Mouse (Mus musculus) ES-E14 (cell line): ENCODE data around the gene Vmn1r183. TPM values are rescaled to one million over a fixed set of nuclear protein-coding genes. Genes with fewer than 3 reads are reported as not detected.

Experiments used
- DNase-seq: peaks from one replicate; pipeline ENCODE4 v3.0.0-alpha.2; 2013; ENCODE audit warnings: low read depth, low spot score
- H3K27ac ChIP-seq: 2 replicates; pipeline ENCODE4 v1.5.1; 2012; ENCODE audit warnings: low read depth, mild to moderate bottlenecking, low read length, moderate library complexity, mixed read lengths; ENCODE audit not compliant: poor library complexity, insufficient read depth, severe bottlenecking
- H3K36me3 ChIP-seq: 2 replicates; pipeline ENCODE4 v1.6.1; 2012; ENCODE audit warnings: mild to moderate bottlenecking, low read length, moderate library complexity, mixed read lengths; ENCODE audit not compliant: control insufficient read depth, poor library complexity, insufficient read depth, severe bottlenecking
- H3K4me1 ChIP-seq, 2 experiments: fragments of 150-350 bp in 1 of 2; sonication (generic) in 1 of 2; 2 replicates each; pipeline ENCODE4 v1.6.1; 2012; ENCODE audit warnings: low read length in 2 of 2, mild to moderate bottlenecking in 1 of 2, mixed read lengths in 1 of 2; ENCODE audit not compliant: control insufficient read depth in 2 of 2, insufficient read depth in 2 of 2, poor library complexity in 1 of 2
- H3K4me3 ChIP-seq, 2 experiments: fragments of 150-350 bp in 1 of 2; sonication (generic) in 1 of 2; 2 replicates each; pipeline ENCODE4 v1.5.1; 2012; ENCODE audit warnings: low read length in 2 of 2, low read depth in 1 of 2, mild to moderate bottlenecking in 1 of 2, mixed read lengths in 1 of 2; ENCODE audit not compliant: insufficient read depth in 1 of 2, poor library complexity in 1 of 2, severe bottlenecking in 1 of 2
- H3K9ac ChIP-seq: 2 replicates; pipeline ENCODE4 v1.6.1; 2012; ENCODE audit warnings: low read depth, mild to moderate bottlenecking, low read length, mixed read lengths; ENCODE audit not compliant: poor library complexity, insufficient read depth, severe bottlenecking
- H3K9me3 ChIP-seq: fragments of 150-350 bp; sonication (generic); 2 replicates; pipeline ENCODE4 v1.6.1; 2012; ENCODE audit warnings: low read depth, mild to moderate bottlenecking, low read length; ENCODE audit not compliant: control insufficient read depth, insufficient read depth
- CHD2 ChIP-seq: IDR thresholded peaks from 2 replicates; pipeline ENCODE4 v1.6.1; 2014; ENCODE audit warnings: mild to moderate bottlenecking, low read depth, low read length, inconsistent platforms
- HCFC1 ChIP-seq: IDR thresholded peaks from 2 replicates; pipeline ENCODE4 v1.6.1; 2012; ENCODE audit warnings: low read length, inconsistent platforms, borderline replicate concordance; ENCODE audit not compliant: insufficient read depth
- MAFK ChIP-seq: IDR thresholded peaks from 2 replicates; pipeline ENCODE4 v1.6.1; 2014; ENCODE audit warnings: mild to moderate bottlenecking, low read depth, low read length, inconsistent platforms; ENCODE audit not compliant: insufficient read depth
- ZC3H11A ChIP-seq: IDR thresholded peaks from 2 replicates; pipeline ENCODE4 v1.6.1; 2012; ENCODE audit warnings: low read depth, mild to moderate bottlenecking, inconsistent platforms, low read length, borderline replicate concordance
- ZNF384 ChIP-seq: IDR thresholded peaks from 2 replicates; pipeline ENCODE4 v1.6.1; 2012; ENCODE audit warnings: low read depth, low read length, inconsistent platforms
- in situ Hi-C, 2 experiments: fragments of 600-800 bp; cut with MboI; formaldehyde crosslinking; loops; one replicate each; pipeline ENCODE4 v1.15.1; 2025; ENCODE audit warnings: low sequenced_read_pairs in 2 of 2, inconsistent platforms in 1 of 2; ENCODE audit not compliant: unreplicated experiment in 2 of 2
- total RNA-seq: library from RNA; depleted of rRNA; stranded (reverse); fragments of 300-350 nt; gene quantifications from 2 replicates; pipeline ENCODE4 v1.2.3, GENCODE M21; 2012; rRNA removed

The Vmn1r183 gene
- total RNA-seq, 1 experiment: not detected

DNA sequence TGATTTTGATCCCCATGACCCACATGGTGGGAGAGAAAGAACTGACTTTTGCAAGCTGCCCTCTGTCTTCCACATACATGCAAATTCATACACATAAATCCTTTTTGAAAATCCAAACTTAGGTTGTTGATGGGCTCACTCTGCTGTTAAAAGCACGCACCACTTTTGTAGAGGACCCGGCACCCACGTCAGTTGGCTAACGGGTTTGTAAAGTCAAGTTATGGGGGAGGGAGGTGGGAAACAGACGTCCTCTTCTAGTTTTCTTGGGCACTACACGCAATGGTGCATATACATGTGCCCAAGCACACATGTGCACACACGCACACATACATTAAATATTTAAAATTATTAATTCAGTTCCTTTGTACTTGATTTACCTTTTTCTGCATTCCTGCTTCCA, 57.8 kb downstream of the Vmn1r183 start:
- H3K27ac ChIP-seq: no peak overlapping the region
- no peak overlapping the region for H3K9ac ChIP-seq
- no peak for DNase-seq
- in situ Hi-C loops: no loop called here
- peaks cover 0 to 2% of the 10 kb centered on the region in 2 experiments; a peak in 1 of 4 replicates for H3K4me1 ChIP-seq
- H3K9me3 ChIP-seq: peaks cover 12% of the 10 kb centered on the region
- H3K36me3 ChIP-seq: peaks cover 11% of the 10 kb centered on the region
- H3K4me3 ChIP-seq: no peak overlapping the region
- TF ChIP-seq CHD2: no peak
- TF ChIP-seq ZC3H11A: no peak
- TF ChIP-seq MAFK: no peak

DNA sequence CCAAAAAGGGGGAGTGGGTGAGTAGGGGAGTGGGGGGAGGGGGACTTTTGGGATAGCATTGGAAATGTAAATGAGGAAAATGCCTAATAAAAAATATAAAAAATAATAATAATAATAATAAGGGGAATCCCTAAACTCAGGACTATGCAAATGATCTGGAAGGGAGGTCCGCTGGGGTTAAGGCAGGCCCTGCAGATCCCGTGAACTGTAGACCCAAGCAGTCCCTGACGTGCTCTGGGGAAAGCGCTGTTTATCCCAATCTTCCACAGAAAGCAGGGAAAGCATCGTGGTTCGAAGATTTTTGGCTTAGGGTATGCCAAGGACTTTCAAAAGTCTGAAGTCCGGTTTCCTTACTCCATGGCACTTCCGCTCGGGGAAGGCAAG, 58.7 kb downstream of the Vmn1r183 start:
- no peak for DNase-seq
- H3K9ac ChIP-seq: peak overlapping the region; percentile 74; the same call in 1 of the 2 replicates
- peaks cover 0 to 2% of the 10 kb centered on the region in 2 experiments; a peak in 1 of 4 replicates for H3K4me1 ChIP-seq
- in situ Hi-C loops: no loop called here
- H3K4me3 ChIP-seq: peak overlapping the region; percentile 34 to 92; a peak in 3 of 4 replicates
- TF ChIP-seq ZNF384 (no peak), CHD2 (no peak), MAFK (no peak), HCFC1 (no peak), ZC3H11A (no peak)
- peaks cover 3% of the 10 kb centered on the region; the same call in 1 of the 2 replicates for H3K9me3 ChIP-seq
- H3K36me3 ChIP-seq: peaks cover 2% of the 10 kb centered on the region; the same call in 1 of the 2 replicates
- H3K27ac ChIP-seq: no peak overlapping the region

- in situ Hi-C loops: no loop called here
- Histone ChIP-seq H3K4me1 (peaks cover 0 to 2% of the 10 kb centered on the region in 2 experiments; a peak in 1 of 4 replicates), H3K9ac (peak within 1 kb of the TSS; percentile 74), H3K9me3 (no peaks in the 10 kb centered on the region), H3K4me3 (peak within 1 kb of the TSS; percentile 56 to 92), H3K36me3 (no peaks in the 10 kb centered on the region; the same call in 1 of the 2 replicates), H3K27ac (no peak within 1 kb of the TSS)
- peak; percentile 10; the same call in 1 of the 2 replicates for TF ChIP-seq MAFK
- TF ChIP-seq ZNF384: no peak
- peak; percentile 94 for TF ChIP-seq HCFC1
- DNase-seq: peak; percentile 83
Observed at GRCm38 (mm10) chr7:24112156-24112856, 59.3 kb downstream of the Vmn1r183 start, which contains the start of gene Zfp112. Zfp112 (plus strand) TSS chr7:24112314.

- no peak overlapping the region for H3K27ac ChIP-seq
- H3K36me3 ChIP-seq: no peaks in the 10 kb centered on the region
- peak overlapping the region; percentile 37; the same call in 1 of the 2 replicates for H3K9ac ChIP-seq
- TF ChIP-seq HCFC1: no peak
- TF ChIP-seq ZNF384: no peak
- TF ChIP-seq MAFK: no peak
- no peak for TF ChIP-seq ZC3H11A
- TF ChIP-seq CHD2: no peak
- H3K9me3 ChIP-seq: no peaks in the 10 kb centered on the region
- peak overlapping the region; percentile 56 to 92 for H3K4me3 ChIP-seq
- DNase-seq: peak; percentile 63
- in situ Hi-C loops: no loop called here
- peaks cover 0 to 2% of the 10 kb centered on the region in 2 experiments; a peak in 1 of 4 replicates for H3K4me1 ChIP-seq
Observed at GRCm38 (mm10) chr7:24113001-24113400, 59.9 kb downstream of the Vmn1r183 start.

Other genes with a start within 250 kb of the Vmn1r183 start
- gene Vmn1r175, start 242.6 kb upstream of the Vmn1r183 start, total RNA-seq: not detected in 2 replicates
- not detected in 2 replicates for gene Vmn1r176, start 215.9 kb upstream of the Vmn1r183 start, total RNA-seq
- gene Vmn1r177, start 186.8 kb upstream of the Vmn1r183 start, total RNA-seq: not detected in 2 replicates
- not detected in 2 replicates for gene Vmn1r178, start 161.2 kb upstream of the Vmn1r183 start, total RNA-seq
- gene Vmn1r179, start 126.3 kb upstream of the Vmn1r183 start, total RNA-seq: not detected in 2 replicates
- gene Vmn1r180, start 102.6 kb upstream of the Vmn1r183 start, total RNA-seq: not detected in 2 replicates
- gene Vmn1r181, start 78.6 kb upstream of the Vmn1r183 start, total RNA-seq: not detected in 2 replicates
- gene V1rd19, start 51.6 kb upstream of the Vmn1r183 start, total RNA-seq: not detected in 2 replicates
- 17.8 and 22.0 TPM in 2 replicates for gene Zfp180, start 28.7 kb downstream of the Vmn1r183 start, total RNA-seq
- gene Zfp112, start 59.1 kb downstream of the Vmn1r183 start, total RNA-seq: 0.90 and 0.98 TPM in 2 replicates
- 4.7 and 4.8 TPM in 2 replicates for gene Zfp235, start 80.9 kb downstream of the Vmn1r183 start, total RNA-seq
- 2.9 and 3.0 TPM in 2 replicates for gene Zfp114, start 121.8 kb downstream of the Vmn1r183 start, total RNA-seq
- gene Zfp111, start 158.2 kb downstream of the Vmn1r183 start, total RNA-seq: 7.8 and 8.5 TPM in 2 replicates
- gene Zfp109, start 184.3 kb downstream of the Vmn1r183 start, total RNA-seq: 4.5 and 6.7 TPM in 2 replicates
- gene Zfp108, start 201.5 kb downstream of the Vmn1r183 start, total RNA-seq: 1.5 and 2.1 TPM in 2 replicates
- 4.2 and 4.7 TPM in 2 replicates for gene Zfp93, start 217.2 kb downstream of the Vmn1r183 start, total RNA-seq
- gene Zfp61, start 248.0 kb downstream of the Vmn1r183 start, total RNA-seq: 22.4 and 30.4 TPM in 2 replicates